Mouse (Mus musculus) kidney, adult 2 months (tissue): ENCODE data around the gene C130032M10Rik. TPM values are rescaled to one million over a fixed set of nuclear protein-coding genes. Genes with fewer than 3 reads are reported as not detected.

ENCODE experiments used
- DNase-seq: peaks from one replicate; pipeline ENCODE4 v3.0.0; 2021
- H3K27ac ChIP-seq: fragments of 200-500 bp; 2 replicates; pipeline ENCODE4 v1.5.1; 2012; ENCODE audit warnings: low read depth, low read length, control low read depth, inconsistent platforms; ENCODE audit not compliant: insufficient read depth
- H3K27me3 ChIP-seq: fragments of 200-500 bp; replicated peaks from 2 replicates; pipeline ENCODE4 v1.6.1; 2012; ENCODE audit warnings: mild to moderate bottlenecking, moderate library complexity, low read length, inconsistent platforms; ENCODE audit not compliant: control insufficient read depth, insufficient read depth
- H3K36me3 ChIP-seq: fragments of 200-500 bp; 2 replicates; pipeline ENCODE4 v1.6.1; 2012; ENCODE audit warnings: mild to moderate bottlenecking, moderate library complexity, low read length, inconsistent platforms; ENCODE audit not compliant: control insufficient read depth, insufficient read depth
- H3K4me1 ChIP-seq: fragments of 200-500 bp; 2 replicates; pipeline ENCODE4 v1.6.1; 2011; ENCODE audit warnings: low read length; ENCODE audit not compliant: control insufficient read depth, insufficient read depth
- H3K4me3 ChIP-seq: fragments of 200-500 bp; 2 replicates; pipeline ENCODE4 v1.5.1; 2011; ENCODE audit warnings: mild to moderate bottlenecking, low read depth, low read length, control low read depth; ENCODE audit not compliant: insufficient read depth
- CTCF ChIP-seq: fragments of 200-500 bp; conservative IDR thresholded peaks from 2 replicates; pipeline ENCODE4 v1.5.1; 2011; ENCODE audit warnings: low read depth, mild to moderate bottlenecking, control low read depth, low read length, moderate library complexity, mixed read lengths; ENCODE audit not compliant: insufficient read depth, insufficient read length
- POLR2A ChIP-seq: fragments of 200-500 bp; IDR thresholded peaks from one replicate; pipeline ENCODE4 v1.6.1; 2011; ENCODE audit warnings: low read depth, low read length, control low read depth
- WGBS: fragments of 180-500 bp; shearing (Covaris S2); methylation state at CpG from one replicate; pipeline ENCODE4 v1.1.7; 2018; 5-methylcytosine and 5-hydroxymethylcytosine counted together
- polyA plus RNA-seq: library from polyadenylated mRNA; depleted of rRNA; stranded (reverse); fragments of >200 nt; gene quantifications from 2 replicates; pipeline ENCODE4 v1.2.3, GENCODE M21; 2012

The C130032M10Rik gene
- polyA plus RNA-seq, 1 experiment: not detected

- 18% methylated on average over 16 of the region's 16 CpGs for WGBS
- Histone ChIP-seq H3K4me1 (no peaks in the 10 kb centered on the region), H3K27ac (no peak overlapping the region), H3K36me3 (no peaks in the 10 kb centered on the region), H3K27me3 (no peaks in the 10 kb centered on the region; the same call in 1 of the 2 replicates), H3K4me3 (no peak overlapping the region)
- TF ChIP-seq CTCF (no peak), POLR2A (no peak)
- DNase-seq: peak; percentile 71
Measured at GRCm38 (mm10) chr9:114527085-114527484, 11.6 kb downstream of the C130032M10Rik start.

GRCm38 (mm10) chr9:114527992-114528679, 12.6 kb downstream of the C130032M10Rik start:
- DNase-seq: peak; percentile 50
- Histone ChIP-seq H3K4me1 (no peaks in the 10 kb centered on the region), H3K27ac (no peak overlapping the region)

GRCm38 (mm10) chr9:114528680-114529048, 13.2 kb downstream of the C130032M10Rik start:
- 52% methylated on average over 9 of the region's 9 CpGs for WGBS
- peak; percentile 37 for DNase-seq
- Histone ChIP-seq H3K27ac (no peak overlapping the region), H3K36me3 (no peaks in the 10 kb centered on the region), H3K27me3 (no peaks in the 10 kb centered on the region; the same call in 1 of the 2 replicates), H3K4me1 (no peaks in the 10 kb centered on the region), H3K4me3 (no peak overlapping the region)
- TF ChIP-seq CTCF (no peak), POLR2A (no peak)

More at GRCm38 (mm10) chr9:114527992-114528679, 12.6 kb downstream of the C130032M10Rik start:
- Histone ChIP-seq H3K36me3 (no peaks in the 10 kb centered on the region), H3K4me3 (no peak overlapping the region), H3K27me3 (no peaks in the 10 kb centered on the region; the same call in 1 of the 2 replicates)
- 42% methylated on average over 17 of the region's 17 CpGs for WGBS
- TF ChIP-seq CTCF: no peak
- no peak for TF ChIP-seq POLR2A

GRCm38 (mm10) chr9:114531276-114531675, 15.8 kb downstream of the C130032M10Rik start:
- Histone ChIP-seq H3K27me3 (no peaks in the 10 kb centered on the region; the same call in 1 of the 2 replicates), H3K27ac (no peak overlapping the region), H3K4me3 (no peak overlapping the region), H3K4me1 (no peaks in the 10 kb centered on the region), H3K36me3 (no peaks in the 10 kb centered on the region)
- DNase-seq: peak; percentile 57
- 40% methylated on average over 11 of the region's 11 CpGs for WGBS
- no peak for TF ChIP-seq POLR2A

- H3K27me3 ChIP-seq: no peaks in the 10 kb centered on the region; the same call in 1 of the 2 replicates
- no peaks in the 10 kb centered on the region for H3K4me1 ChIP-seq
- TF ChIP-seq CTCF: no peak
- TF ChIP-seq POLR2A: no peak
- H3K36me3 ChIP-seq: no peaks in the 10 kb centered on the region
- no peak overlapping the region for H3K27ac ChIP-seq
- no peak overlapping the region for H3K4me3 ChIP-seq
- no peak for DNase-seq
- 79% methylated on average over 4 of the region's 4 CpGs for WGBS
Measured at GRCm38 (mm10) chr9:114533848-114534247, 18.4 kb downstream of the C130032M10Rik start.

- Histone ChIP-seq H3K4me1 (no peaks in the 10 kb centered on the region), H3K36me3 (no peaks in the 10 kb centered on the region), H3K27ac (no peak overlapping the region), H3K27me3 (no peaks in the 10 kb centered on the region; the same call in 1 of the 2 replicates), H3K4me3 (no peak overlapping the region)
- DNase-seq: no peak
- TF ChIP-seq CTCF: no peak
- no peak for TF ChIP-seq POLR2A
- WGBS: 92% methylated on average over 9 of the region's 9 CpGs
Measured at GRCm38 (mm10) chr9:114534747-114535517, 19.4 kb downstream of the C130032M10Rik start.

- DNase-seq: no peak
- TF ChIP-seq POLR2A (no peak), CTCF (no peak)
- no peaks in the 10 kb centered on the region for H3K4me1 ChIP-seq
- no peak overlapping the region for H3K4me3 ChIP-seq
- H3K27ac ChIP-seq: no peak overlapping the region
- 86% methylated on average over 2 of the region's 2 CpGs for WGBS
- no peaks in the 10 kb centered on the region for H3K36me3 ChIP-seq
- no peaks in the 10 kb centered on the region for H3K27me3 ChIP-seq
Measured at GRCm38 (mm10) chr9:114536628-114537027, 21.1 kb downstream of the C130032M10Rik start.
